Mouse (Mus musculus): ENCODE measurements around the gene Sf3b4.
"Not testable (repeated sequence)": the region's sequence is repeated elsewhere in the genome, so short reads cannot be mapped to it uniquely, and the experiment has no call there.

Sf3b4 gene

GRCm38 (mm10) chr3:96174042-96174441, 1.9 kb downstream of the Sf3b4 start:
- DNase-seq (ENCODE audit: low spot score in 2 of 2): not testable (repeated sequence)

GRCm38 (mm10) chr3:96175251-96175650, 3.1 kb downstream of the Sf3b4 start:
- DNase-seq (ENCODE audit: low spot score in 2 of 2): no peak

DNA sequence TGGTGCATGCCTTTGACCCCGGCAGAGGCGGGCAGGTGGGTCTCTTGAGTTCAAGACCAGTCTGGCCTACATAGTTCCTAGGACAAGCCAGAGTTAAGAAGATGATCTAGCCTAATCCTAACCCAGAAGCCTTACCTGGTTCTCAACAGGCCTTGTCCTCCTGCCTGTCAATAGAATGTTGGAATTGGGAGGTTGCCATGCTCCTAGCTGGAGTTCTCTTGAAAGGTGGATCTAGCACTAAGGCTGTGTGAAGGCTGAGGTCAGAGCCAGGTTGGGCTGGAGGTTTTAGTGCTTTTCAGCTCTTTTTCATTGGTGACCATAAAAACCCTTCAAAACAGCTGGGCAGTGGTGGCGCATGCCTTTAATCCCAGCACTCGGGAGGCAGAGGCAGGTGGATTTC, 6.3 kb downstream of the Sf3b4 start:
- DNase-seq (ENCODE audit: low spot score in 2 of 2): no peak

DNA sequence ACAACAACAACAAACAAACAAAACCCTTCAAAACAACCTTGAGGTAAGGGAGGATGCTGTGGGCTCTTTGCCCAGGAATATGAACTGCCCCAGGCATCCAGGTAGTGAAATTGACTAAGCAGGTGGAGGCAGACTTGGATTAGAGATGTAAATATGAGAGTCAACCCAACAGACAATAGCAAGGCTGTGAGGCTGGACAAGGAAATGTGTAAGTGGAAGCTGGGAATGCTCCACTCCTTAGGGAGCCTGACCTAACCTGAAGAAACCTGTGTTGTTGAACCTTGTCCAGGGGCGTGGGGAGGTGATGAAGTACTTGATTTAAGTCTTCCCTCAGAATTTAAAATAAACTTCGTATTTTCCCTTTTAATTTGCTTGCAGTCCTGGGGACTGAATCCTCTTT, 6.8 kb downstream of the Sf3b4 start:
- no peak for DNase-seq (ENCODE audit: low spot score in 2 of 2)

DNA sequence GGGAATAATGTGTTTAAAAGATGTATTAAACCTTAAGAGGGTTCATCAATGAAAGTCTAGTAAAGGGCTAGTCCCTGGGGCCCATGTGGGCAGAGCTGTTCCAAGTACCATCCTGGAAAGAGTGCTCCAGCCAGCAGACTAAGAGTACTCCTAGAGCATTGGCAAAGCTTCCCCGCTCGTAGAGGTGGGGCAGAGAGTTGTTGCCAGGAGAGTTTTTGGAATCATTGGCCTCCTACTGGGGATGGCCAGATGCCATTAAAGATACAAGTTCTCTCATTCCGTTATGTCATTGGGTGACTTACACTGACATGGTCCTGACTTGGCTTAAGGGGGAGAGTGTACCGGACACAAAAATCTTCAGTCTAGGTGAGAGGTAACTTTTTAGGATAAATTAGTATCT, 7.4 kb downstream of the Sf3b4 start:
- no peak for DNase-seq (ENCODE audit: low spot score in 2 of 2)

- DNase-seq (ENCODE audit: low spot score in 2 of 2): peak; percentile 24 to 63
These were observed 8.8 kb downstream of the Sf3b4 start, which contains the start of gene Sv2a for GRCm38 (mm10) chr3:96180727-96181477. Sv2a (plus strand) TSS chr3:96181151.

DNA sequence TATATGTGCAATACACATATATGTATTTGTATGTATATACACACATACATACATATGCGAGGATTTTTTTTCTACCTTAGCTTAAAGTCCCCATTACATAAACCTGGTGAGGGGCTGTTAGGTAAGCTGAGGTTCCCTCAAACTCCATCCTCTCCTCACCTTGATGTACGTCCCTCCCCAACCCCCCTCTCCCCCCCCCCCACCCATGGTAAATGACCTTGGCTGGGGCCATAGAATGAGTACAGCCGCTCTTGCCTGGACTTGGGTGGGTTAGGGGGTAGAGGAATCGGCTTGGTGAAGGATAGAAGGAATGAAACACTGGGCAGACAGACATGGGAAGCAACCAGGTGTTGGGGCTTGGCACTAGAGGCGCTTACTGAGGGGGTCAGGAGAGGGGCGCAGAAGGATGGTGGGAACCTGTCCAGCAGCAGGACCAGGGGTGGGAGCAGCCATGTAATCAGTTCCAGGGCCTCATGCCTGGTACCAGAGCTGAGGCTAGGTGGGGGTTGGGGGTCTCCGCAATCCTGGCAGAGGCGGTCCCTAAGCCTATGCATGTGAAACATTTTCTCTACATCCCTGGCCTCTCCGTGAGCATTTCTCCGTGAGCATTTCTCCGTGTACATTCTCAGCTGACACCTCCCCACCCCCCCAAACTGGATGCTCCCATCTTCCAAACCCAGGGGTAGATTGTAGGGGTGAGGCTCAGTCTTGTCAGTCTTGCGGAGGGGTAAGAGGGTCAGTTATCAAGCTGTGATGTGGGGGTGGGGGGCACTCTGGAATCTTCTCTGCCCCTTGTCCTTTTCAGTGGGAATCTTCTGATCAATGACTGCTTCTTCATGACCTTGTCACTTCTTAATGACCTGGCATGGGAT, 9.6 kb downstream of the Sf3b4 start:
- DNase-seq (ENCODE audit: low spot score in 2 of 2): no peak

DNA sequence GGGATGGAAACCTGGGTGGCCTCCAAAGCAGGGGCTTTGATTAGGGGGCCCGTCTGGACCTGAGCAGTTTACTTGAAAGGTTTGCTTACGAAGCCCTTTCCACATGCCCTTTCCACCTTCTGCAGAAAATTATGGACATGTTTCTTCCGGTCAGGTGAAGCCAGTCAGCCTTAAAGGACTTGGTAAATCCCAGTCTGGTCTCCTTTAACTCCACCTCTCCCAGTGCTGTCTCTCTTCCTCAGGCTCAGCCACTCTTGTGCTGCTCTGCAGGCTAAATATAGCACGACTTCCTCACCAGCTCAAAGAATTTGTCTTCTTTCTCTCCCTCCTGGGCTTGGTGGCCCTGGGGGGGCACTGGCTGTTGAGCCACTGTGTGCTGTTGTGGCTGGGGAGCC, 10.2 kb downstream of the Sf3b4 start:
- no peak for DNase-seq (ENCODE audit: low spot score in 2 of 2)

DNA sequence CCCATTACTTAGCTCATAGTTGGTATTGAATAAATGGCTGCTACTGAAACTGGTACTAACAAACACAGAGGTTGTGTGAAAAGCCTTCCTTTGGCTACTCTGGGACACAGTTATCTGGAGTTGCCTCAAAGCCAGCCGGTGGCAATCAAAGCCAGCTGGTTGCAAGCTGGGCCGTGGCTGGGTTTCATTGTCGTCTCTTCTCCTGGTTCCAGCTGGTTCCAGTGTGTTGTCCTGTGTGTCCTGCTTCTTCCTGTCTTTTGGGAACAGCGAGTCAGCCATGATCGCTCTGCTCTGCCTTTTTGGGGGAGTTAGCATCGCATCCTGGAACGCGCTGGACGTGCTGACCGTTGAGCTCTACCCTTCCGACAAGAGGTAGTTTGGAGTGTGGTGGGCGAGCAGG, 20.8 kb downstream of the Sf3b4 start:
- no peak for DNase-seq (ENCODE audit: low spot score in 2 of 2)

GRCm38 (mm10) chr3:96194966-96195365, 22.8 kb downstream of the Sf3b4 start:
- DNase-seq (ENCODE audit: low spot score in 2 of 2): no peak

DNA sequence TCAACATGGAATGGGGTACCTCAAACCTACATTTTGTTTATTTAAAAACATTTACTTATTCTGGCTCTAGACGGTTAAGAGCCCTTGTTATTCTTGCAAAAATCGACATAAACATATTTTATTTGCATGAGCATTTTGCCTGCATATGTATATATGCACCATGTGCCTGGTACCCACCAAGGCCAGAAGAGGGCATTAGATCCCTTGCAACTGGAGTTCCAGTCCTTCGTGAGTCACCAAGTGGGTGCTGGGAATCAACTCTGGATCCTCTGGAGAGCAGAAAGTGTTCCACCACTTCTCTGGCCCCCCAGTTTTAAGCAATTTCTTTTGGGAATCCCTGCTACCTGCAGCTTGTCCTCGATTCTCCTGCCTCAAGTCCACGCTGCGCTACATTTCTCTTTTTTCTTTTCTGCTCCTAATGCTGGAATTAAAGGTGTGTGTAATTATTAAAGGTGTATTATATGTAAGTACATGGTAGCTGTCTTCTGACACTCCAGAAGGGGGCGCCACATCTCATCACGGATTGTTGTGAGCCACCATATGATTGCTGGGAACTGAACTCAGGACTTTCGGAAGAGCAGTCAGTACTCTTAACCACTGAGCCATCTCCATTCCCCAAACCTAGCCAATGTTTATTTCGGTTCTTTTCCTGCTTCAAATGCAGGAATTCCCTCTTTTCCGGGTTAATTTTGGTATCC, 23.6 kb downstream of the Sf3b4 start:
- DNase-seq (ENCODE audit: low spot score in 2 of 2): no peak

- peak in 1 of 2 experiments; percentile 29 for DNase-seq (ENCODE audit: low spot score in 2 of 2)
These were observed 24.5 kb downstream of the Sf3b4 start for GRCm38 (mm10) chr3:96196437-96197128.

DNA sequence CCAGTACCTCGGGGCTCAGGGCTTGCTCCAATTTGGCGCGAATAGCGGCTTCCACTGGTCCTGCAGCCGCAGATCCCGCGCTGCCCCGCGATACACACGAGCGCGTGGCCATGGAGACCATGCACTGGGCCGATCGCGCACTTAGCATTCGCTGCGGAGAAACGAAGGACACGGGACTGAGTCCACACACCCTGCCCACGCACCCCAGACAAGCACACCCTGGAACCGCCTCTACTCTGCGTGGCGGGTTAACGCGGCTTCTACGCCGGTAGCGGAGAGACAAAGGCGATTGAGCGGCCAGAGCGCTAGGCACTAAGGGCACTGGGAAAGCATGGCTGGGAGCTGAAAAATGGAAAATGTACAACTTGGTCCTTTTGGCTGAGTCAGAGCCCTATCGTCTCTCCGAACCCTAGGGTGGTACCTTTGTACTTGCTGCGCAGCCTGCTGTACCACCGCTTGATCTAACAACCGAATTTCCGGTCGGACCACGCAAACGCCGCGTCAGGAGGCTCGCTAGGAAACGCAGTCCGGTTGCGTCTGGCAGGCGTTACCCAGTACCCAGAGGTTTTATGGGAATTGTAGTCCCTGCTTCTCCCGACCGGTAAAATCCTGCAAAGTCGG, 25.1 kb downstream of the Sf3b4 start:
- DNase-seq (ENCODE audit: low spot score in 2 of 2): peak; percentile 72 to 86

GRCm38 (mm10) chr3:96198181-96198580, 26.0 kb downstream of the Sf3b4 start:
- no peak for DNase-seq (ENCODE audit: low spot score in 2 of 2)

DNA sequence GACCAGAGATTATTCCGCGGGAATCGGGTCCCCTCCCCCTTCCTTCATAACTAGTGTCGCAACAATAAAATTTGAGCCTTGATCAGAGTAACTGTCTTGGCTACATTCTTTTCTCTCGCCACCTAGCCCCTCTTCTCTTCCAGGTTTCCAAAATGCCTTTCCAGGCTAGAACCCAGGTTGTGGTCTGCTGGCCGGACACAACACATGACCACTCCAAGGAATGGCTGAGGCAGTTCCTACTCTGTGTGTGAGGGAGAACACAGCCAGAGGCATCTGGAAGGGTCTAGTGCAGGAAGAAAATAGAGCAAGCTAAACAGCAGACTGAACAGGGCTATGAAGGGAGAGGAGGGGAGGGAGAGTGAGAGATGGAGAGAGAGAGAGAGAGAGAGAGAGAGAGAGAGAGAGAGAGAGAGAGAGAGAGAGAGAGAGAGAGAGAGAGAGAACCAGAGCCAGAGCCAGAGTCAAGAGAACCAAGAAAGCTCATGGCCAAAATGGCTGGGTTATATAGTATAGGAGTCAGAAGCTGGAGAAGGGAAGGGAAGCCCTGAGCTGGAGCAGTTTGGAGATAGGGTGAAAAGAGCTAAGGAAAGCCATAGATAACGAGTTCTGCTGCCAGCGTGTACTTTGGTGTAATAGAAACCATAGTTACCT, 26.6 kb downstream of the Sf3b4 start:
- not testable (repeated sequence) for DNase-seq (ENCODE audit: low spot score in 2 of 2)

GRCm38 (mm10) chr3:96199731-96200130, 27.6 kb downstream of the Sf3b4 start:
- DNase-seq (ENCODE audit: low spot score in 2 of 2): no peak

- DNase-seq (ENCODE audit: low spot score in 2 of 2): no peak
These were observed 35.7 kb downstream of the Sf3b4 start for GRCm38 (mm10) chr3:96207819-96208218.

DNA sequence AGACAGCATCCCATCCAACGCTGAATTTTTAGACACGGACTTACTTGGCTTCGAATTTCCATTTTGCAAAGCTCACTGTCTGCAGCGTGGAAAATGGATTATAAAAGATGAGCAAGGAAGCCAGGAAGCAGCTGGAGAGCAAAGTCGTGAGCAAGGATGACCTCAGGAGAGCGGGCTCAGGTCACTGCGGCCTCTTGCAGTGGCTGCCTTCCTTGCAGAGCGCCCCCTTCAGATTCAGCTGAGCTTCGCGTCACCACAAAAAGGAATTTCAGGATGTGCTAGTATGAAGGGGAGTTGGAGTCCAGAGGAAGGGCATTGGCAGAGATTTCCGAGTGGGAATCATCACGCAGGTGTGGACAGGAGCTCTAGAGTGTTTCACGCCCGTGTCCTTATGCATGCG, 37.1 kb downstream of the Sf3b4 start:
- no peak for DNase-seq (ENCODE audit: low spot score in 2 of 2)

- DNase-seq (ENCODE audit: low spot score in 2 of 2): peak; percentile 54 to 65
These were observed 47.1 kb downstream of the Sf3b4 start for GRCm38 (mm10) chr3:96219191-96219641.

GRCm38 (mm10) chr3:96219661-96220130, 47.6 kb downstream of the Sf3b4 start, which contains the start of the genes Bola1 and Hist2h2ab:
Bola1 (minus strand) TSS chr3:96219709.
Hist2h2ab (plus strand) TSS chr3:96219865.
- DNase-seq (ENCODE audit: low spot score in 2 of 2): peak; percentile 81 to 91
